Mouse (Mus musculus) kidney, adult 8-10 months (tissue): ENCODE measurements at regions not wholly inside any gene's neighbourhood (a gene's known extent, or its start where the extent isn't known, plus 50 kb on each side); places are given as distances from the start of the nearest gene placed in this dataset.
A peak's percentile ranks its signal among the peaks of the same experiment; 100 is the strongest.

Source experiments
- DNase-seq, 2 experiments: peaks; one replicate each; pipeline ENCODE4 v3.0.0; 2022

DNA sequence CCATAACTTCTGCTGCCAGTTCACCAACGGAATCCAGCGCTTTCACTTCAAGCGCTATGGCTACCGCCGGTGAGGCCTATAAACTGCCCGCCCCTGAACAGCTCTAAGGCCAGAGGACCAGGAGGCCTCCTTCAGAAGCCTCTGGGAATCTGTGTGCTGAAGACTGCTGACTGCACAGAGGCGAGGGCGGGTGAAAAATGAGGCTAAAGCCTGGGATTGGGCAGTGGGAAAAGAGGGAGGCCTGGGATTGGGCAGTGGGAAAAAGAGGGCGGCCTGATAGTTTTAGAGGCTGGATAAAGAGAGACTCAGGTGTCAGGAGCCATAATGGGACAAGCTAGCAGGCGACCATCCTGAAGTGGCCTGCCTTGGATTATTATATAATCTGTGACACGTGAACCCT lies 80.8 kb downstream of the Plekhb2 start:
- DNase-seq: no peak

GRCm38 (mm10) chr1:34943196-34943595 lies 93.4 kb downstream of the Plekhb2 start:
- DNase-seq: no peak

GRCm38 (mm10) chr1:34961633-34962507 lies 112.1 kb downstream of the Plekhb2 start:
- DNase-seq: no peak

DNA sequence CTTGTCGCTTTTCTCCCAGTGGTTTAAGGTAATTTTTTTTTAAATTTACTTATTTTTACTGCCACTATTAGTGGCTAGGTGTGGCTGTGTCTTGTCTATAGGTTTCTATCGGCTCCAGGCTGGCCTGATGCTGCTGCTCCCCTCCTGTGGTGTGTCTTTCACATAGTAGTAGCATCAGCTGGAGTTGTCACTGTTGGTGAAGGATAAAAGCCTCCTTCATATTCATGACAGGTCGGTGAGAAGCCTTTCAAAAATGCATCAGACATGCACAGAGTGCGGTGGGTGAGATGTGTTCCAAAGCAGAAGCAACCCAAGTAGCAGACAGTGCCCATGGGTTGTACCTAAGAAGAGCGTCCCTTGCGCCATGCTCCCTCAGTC lies 112.7 kb downstream of the Plekhb2 start:
- DNase-seq: no peak

- no peak for DNase-seq
Observed at GRCm38 (mm10) chr1:34974801-34975200, 125.0 kb downstream of the Plekhb2 start.

- no peak for DNase-seq
Observed at GRCm38 (mm10) chr1:34978156-34978555, 128.4 kb downstream of the Plekhb2 start.

DNA sequence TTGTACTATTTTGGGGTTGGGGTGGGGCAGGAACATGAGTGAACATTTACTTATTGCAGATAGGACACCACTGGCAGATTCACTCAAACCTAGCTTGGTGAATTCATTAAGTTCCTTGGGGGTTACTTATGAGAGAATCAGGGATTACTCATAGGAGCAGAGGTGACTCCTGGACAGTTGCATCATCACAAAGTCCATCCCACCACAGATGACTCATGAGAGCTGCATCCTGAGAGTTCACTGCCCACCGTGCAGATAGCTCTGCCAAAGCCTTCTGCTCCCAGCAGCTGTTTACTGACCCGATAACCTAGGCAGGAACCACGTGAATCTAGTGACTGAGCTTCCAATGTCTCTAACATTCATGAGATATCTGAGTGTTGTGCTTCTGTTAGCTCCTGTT lies 129.6 kb downstream of the Plekhb2 start:
- DNase-seq: no peak

DNA sequence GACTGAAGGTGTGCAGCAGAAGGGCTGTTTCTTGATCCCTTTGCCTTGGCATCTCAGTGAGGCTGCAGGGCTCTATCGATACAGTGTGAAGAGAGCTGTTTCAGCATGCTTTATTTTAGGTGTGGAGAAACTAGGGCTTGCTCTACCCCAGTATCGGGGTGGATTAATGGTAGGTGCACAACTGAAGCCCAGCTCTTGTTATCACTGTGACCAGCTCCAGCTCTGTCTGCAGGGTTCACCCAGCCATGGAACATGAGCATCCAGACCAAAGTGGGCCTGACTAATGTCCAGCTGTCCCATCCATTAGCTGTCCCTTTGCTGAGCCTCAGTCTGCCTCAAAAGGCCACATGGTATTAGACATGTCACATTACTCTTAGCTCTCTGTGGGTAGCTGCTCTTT lies 132.2 kb downstream of the Plekhb2 start:
- no peak for DNase-seq

GRCm38 (mm10) chr1:34982966-34983365 lies 133.2 kb downstream of the Plekhb2 start:
- no peak for DNase-seq

- no peak for DNase-seq
Observed at GRCm38 (mm10) chr1:34986861-34987260, 137.1 kb downstream of the Plekhb2 start.

- no peak for DNase-seq
Observed at GRCm38 (mm10) chr1:34987650-34988221, 138.0 kb downstream of the Plekhb2 start.

DNA sequence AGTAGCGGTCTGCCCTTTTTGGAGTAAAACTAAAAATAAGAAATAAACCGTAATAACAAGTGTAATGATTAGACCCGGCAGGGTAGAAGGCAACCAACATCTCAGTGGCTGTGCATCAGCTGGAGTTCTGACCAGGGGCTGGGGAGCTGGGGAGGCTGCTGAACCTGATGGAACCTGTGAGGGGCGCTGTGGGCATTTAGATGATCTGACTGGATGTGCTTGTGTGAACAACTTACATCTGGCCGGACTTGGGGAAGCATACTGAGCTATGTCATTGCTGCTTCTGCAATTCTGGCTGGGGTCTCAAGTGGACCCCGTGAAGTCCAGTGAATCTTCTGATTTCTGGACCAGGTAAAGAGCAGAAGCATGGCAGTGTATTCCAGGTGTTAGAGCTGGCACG lies 138.4 kb downstream of the Plekhb2 start:
- no peak for DNase-seq

DNA sequence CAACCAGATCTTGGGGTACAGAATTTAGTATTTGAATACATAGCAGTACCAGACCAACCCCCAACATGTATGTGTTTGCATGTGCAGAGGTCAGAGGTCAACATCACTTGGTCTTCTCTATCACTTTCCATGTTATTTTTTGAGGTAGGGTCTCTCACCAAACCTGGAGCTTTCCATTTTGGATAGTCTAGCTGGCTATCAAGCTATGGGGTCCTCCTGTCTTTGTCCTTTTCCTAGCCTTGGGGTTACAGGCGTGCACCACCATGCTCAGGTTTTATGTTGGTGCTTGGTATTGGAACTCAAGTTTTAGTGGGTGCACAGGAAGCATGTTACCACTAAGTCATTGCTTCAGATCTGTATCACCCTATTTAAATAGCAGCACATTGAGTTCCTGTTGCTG lies 151.0 kb downstream of the Plekhb2 start:
- DNase-seq: no peak

- DNase-seq: no peak
Observed at GRCm38 (mm10) chr1:35017471-35017870, 167.7 kb downstream of the Plekhb2 start.

GRCm38 (mm10) chr1:35032619-35033018 lies 182.8 kb downstream of the Plekhb2 start:
- DNase-seq: peak in 1 of 2 experiments; percentile 4

DNA sequence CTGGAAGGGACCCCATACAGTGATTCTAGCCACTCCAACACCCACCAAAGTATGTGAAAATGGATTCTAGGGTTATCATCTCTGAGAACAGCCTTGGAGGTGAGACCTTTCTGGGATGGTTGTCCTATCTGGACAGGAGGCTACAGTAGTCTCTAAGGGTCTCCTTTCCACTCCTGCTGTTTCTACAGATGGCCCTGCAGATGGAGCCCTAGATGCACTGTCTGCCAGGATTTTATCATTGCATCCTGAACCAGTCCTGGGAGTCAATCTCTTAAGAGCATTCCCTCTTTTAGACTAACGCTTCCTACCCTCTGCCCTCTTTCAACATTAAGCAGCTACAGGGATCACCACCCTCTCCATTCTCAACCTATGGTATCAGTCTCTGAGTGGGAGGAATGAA lies 223.0 kb downstream of the Plekhb2 start:
- DNase-seq: no peak

DNA sequence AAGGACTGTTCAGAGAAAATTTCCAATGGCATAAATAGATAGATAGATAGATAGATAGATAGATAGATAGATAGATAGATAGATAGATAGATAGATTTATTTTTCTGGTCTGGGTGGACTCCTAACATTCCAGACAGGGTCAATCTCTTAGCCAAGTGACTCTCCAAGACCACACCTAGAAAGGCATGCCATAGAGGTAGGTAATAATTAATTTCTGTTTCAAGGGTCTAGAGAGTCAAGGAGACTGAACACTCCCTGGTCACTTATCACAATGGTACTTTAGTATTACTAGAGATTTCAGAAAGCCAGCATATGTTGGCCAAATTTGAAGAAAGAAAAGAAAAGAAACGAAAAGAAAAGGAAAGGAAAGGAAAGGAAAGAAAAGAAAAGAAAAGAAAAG lies 245.1 kb downstream of the Plekhb2 start:
- DNase-seq: no peak

GRCm38 (mm10) chr1:35095785-35096184 lies 246.0 kb downstream of the Plekhb2 start:
- no peak for DNase-seq

GRCm38 (mm10) chr1:35106665-35107064 lies 256.9 kb downstream of the Plekhb2 start:
- no peak for DNase-seq

DNA sequence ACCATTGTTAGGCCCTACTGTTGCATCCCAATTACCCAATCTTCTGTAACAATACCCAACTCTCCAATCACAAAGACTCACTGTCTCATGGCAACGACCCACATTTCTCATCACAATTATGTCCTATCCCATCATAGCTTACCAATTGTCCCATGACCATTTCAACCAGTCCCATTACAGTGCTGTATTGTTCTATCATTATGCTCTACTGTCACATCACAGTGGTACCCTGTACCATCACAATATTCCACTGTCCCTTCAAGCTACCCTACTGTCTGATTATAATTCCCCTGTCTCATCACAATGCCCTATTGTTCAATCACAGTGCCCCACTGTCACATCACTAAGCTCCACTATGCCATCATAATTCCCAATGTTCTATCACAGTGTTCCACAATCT lies 260.0 kb downstream of the Plekhb2 start:
- no peak for DNase-seq

DNA sequence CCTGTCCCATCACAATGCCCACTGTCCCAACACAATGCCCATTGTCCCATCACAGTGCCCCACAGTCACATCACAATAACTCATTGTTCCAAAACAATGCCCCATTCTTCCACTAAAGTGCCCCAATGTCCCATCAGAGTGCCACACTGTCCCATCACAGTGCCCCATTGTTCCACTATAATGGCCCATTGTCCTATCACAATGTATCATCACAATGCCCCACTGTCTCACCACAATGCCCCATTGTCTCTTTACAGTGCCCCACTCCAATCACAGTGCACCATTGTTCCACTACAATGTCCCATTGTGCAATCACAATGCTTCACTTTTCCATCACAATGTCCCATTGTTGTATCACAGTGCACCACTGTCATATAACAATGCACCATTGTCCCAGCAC lies 265.7 kb downstream of the Plekhb2 start:
- DNase-seq: no peak

GRCm38 (mm10) chr1:35137907-35138306 lies 288.1 kb downstream of the Plekhb2 start:
- no peak for DNase-seq

DNA sequence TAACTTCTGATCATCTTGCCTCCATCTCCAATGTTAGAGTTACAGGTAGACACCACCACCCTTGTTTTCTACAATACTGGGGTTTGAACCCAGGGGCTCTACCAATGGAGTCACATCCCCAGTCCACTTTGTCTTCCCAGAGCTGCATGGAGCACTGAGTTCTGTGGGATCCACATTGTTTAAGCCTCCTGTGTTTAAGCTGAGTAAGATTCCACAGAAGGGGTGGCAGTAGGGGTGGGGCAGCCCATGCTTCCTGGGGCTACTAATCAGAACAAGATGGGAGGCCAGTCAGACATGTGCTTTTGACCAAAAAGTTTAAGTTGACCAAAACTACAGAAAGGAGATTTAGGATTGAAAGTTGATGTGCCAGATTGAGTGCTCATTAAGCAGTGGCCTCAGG lies 299.3 kb downstream of the Plekhb2 start:
- DNase-seq: no peak

DNA sequence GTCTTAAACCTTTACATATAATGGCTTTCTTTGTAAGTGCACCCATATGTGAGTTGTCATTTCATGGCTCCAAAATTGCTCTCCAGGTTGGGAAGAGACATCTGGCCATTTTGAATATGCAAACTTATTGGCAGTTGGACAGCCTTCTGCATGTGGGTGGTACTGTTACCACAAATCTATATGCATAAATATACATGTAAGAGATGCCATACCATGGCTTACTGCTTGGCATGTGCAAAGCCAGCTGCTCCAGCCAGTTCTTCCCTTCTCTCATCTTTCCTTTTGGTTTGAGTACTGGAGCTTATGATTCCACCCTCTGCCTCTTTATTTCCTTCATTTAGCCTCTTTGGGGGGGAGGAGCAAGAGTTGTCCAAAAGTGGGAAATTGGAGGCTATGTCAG lies 312.7 kb downstream of the Plekhb2 start:
- no peak for DNase-seq

- no peak for DNase-seq
Observed at GRCm38 (mm10) chr1:35200656-35201055, 350.9 kb downstream of the Plekhb2 start.
